Mouse (Mus musculus) cortical plate, adult 2 months (tissue): ENCODE measurements around the gene Tctn3. TPM values are rescaled to one million over a fixed set of nuclear protein-coding genes. Genes with fewer than 3 reads are reported as not detected.

ENCODE experiments used
- H3K27ac ChIP-seq: fragments of 200-500 bp; 2 replicates; pipeline ENCODE4 v1.5.1; 2012; ENCODE audit warnings: low read length, control low read depth, inconsistent platforms; ENCODE audit not compliant: insufficient read depth
- H3K4me1 ChIP-seq: fragments of 200-500 bp; 2 replicates; pipeline ENCODE4 v1.6.1; 2011; ENCODE audit warnings: low read length; ENCODE audit not compliant: control insufficient read depth, insufficient read depth
- H3K4me3 ChIP-seq: fragments of 200-500 bp; 2 replicates; pipeline ENCODE4 v1.5.1; 2011; ENCODE audit warnings: mild to moderate bottlenecking, low read length, control low read depth; ENCODE audit not compliant: insufficient read depth
- CTCF ChIP-seq: fragments of 200-500 bp; IDR thresholded peaks from 2 replicates; pipeline ENCODE4 v1.5.1; 2011; ENCODE audit warnings: mild to moderate bottlenecking, control low read depth, low read length; ENCODE audit not compliant: insufficient read depth; ENCODE audit errors: extremely low read depth
- POLR2A ChIP-seq: fragments of 200-500 bp; IDR thresholded peaks from 2 replicates; pipeline ENCODE4 v1.6.1; 2011; ENCODE audit warnings: mild to moderate bottlenecking, low read length, control low read depth; ENCODE audit not compliant: insufficient read depth; ENCODE audit errors: extremely low read depth
- polyA plus RNA-seq: library from polyadenylated mRNA; depleted of rRNA; stranded (reverse); fragments of >200 nt; gene quantifications from 2 replicates; pipeline ENCODE4 v1.2.3, GENCODE M21; 2012; rRNA removed

The Tctn3 gene
- polyA plus RNA-seq, 1 experiment, result 35.0 TPM

DNA sequence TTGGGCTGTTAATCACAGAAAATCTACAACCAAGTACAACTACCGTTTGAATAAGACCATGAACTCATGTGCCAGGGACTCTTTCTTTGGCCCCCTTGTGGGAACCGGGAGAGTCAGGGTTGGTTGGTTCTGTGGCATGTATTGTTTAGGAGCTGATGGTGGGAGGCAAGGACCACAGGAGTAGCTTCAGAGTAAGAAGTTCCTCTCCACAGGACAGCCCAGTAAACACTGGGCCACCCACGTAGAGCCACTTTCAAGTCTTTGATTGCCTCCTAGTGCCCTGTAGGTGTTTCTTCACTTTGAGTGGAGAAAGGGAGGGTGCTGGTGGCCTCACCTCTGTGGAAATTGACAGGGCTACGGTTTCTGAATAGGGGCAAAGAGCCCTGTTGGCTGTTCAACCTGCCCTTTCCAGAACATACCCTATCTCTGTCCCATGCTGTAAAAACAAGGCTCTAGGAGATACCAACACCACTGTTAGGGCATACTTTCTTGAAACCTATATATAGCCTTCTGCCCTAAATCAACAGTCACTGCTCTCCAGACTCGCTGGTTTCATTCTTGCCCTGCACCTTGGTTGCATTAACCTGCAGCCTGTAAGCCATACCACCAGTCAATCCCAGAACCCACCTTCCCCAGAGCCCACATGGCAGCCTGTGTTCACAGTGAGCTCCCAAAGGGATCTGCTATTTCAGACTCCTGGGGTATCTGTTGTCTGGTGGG, 63.1 kb downstream of the Tctn3 start:
- Histone ChIP-seq H3K4me1 (peaks cover 2% of the 10 kb centered on the region; the same call in 1 of the 2 replicates), H3K4me3 (no peak overlapping the region), H3K27ac (no peak overlapping the region)
- no peak for TF ChIP-seq POLR2A
- no peak for TF ChIP-seq CTCF

DNA sequence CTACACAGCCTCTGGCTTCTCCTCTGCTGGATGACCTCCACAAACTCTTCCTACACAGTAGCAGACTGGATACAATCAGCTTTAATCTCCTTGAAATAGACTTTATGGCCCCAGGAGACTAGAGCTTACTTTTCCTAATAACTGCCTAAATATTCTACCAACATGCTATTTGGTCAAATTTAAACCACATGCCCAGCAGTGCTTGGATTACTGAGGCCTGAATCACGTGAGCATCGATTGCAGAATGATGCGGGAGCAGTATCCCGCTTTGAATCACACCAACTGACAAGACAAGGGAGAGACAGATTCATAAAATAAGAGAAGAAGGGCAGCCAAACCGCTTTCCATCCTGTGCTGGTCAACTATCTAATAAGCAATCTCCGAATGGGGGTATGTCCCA, 63.6 kb downstream of the Tctn3 start:
- H3K27ac ChIP-seq, result no peak overlapping the region
- no peak for TF ChIP-seq CTCF
- TF ChIP-seq POLR2A, result no peak
- H3K4me3 ChIP-seq, result no peak overlapping the region
- H3K4me1 ChIP-seq, result peaks cover 2% of the 10 kb centered on the region; the same call in 1 of the 2 replicates

Other genes with a start within 250 kb of the Tctn3 start
- 81.5 and 82.1 TPM in 2 replicates for gene Sorbs1, start 98.5 kb downstream of the Tctn3 start, polyA plus RNA-seq
- 19.5 and 20.4 TPM in 2 replicates for gene Aldh18a1, start 23.8 kb downstream of the Tctn3 start, polyA plus RNA-seq
- 13.7 and 16.8 TPM in 2 replicates for gene Entpd1, start 133 bp upstream of the Tctn3 start, polyA plus RNA-seq
- 0.17 and 0.19 TPM in 2 replicates for gene Cc2d2b, start 136.5 kb upstream of the Tctn3 start, polyA plus RNA-seq
- gene Ccnj, start 219.0 kb upstream of the Tctn3 start, polyA plus RNA-seq, result 6.8 and 7.0 TPM in 2 replicates